Mouse (Mus musculus): ENCODE data around the gene Gcnt2. TPM values are rescaled to one million over a fixed set of nuclear protein-coding genes. Genes with fewer than 3 reads are reported as not detected.
A peak's percentile ranks its signal among the peaks of the same experiment; 100 is the strongest.

The Gcnt2 gene
- polyA plus RNA-seq, 1 experiment, result 18.2 TPM

- TF ChIP-seq CTCF (IDR thresholded peaks at IDR 0.05; ENCODE audit: control insufficient read depth, insufficient read depth, low read length), result no peak
- no peak for TF ChIP-seq POLR2A (IDR thresholded peaks at IDR 0.05; ENCODE audit: borderline replicate concordance, control insufficient read depth, low read depth, low read length)
- 51% methylated on average over 14 of the region's 14 CpGs for WGBS
- Histone ChIP-seq H3K4me1 (ENCODE audit: control insufficient read depth, insufficient read depth, low read length) (no peaks in the 10 kb centered on the region; the same call in none of the 2 replicates), H3K4me3 (replicated peaks; ENCODE audit: control insufficient read depth, low read depth, low read length) (no peak overlapping the region), H3K27ac (ENCODE audit: control insufficient read depth, insufficient read depth, low read depth, low read length, poor library complexity) (no peak overlapping the region)
Observed at GRCm38 (mm10) chr13:40913395-40914018, 54.0 kb downstream of the Gcnt2 start.

- WGBS, result 11% methylated on average over 4 of the region's 4 CpGs
- TF ChIP-seq CTCF (IDR thresholded peaks at IDR 0.05; ENCODE audit: control insufficient read depth, insufficient read depth, low read length), result no peak
- TF ChIP-seq POLR2A (IDR thresholded peaks at IDR 0.05; ENCODE audit: borderline replicate concordance, control insufficient read depth, low read depth, low read length), result no peak
- Histone ChIP-seq H3K27ac (ENCODE audit: control insufficient read depth, insufficient read depth, low read depth, low read length, poor library complexity) (no peak overlapping the region), H3K4me3 (replicated peaks; ENCODE audit: control insufficient read depth, low read depth, low read length) (no peak overlapping the region), H3K4me1 (ENCODE audit: control insufficient read depth, insufficient read depth, low read length) (no peaks in the 10 kb centered on the region; the same call in none of the 2 replicates)
Observed at GRCm38 (mm10) chr13:40914053-40914585, 54.6 kb downstream of the Gcnt2 start.

- H3K27ac ChIP-seq (ENCODE audit: control insufficient read depth, insufficient read depth, low read depth, low read length, poor library complexity), result no peak overlapping the region
- H3K4me3 ChIP-seq (replicated peaks; ENCODE audit: control insufficient read depth, low read depth, low read length), result no peak overlapping the region
- no peak for TF ChIP-seq CTCF (IDR thresholded peaks at IDR 0.05; ENCODE audit: control insufficient read depth, insufficient read depth, low read length)
- no peak for TF ChIP-seq POLR2A (IDR thresholded peaks at IDR 0.05; ENCODE audit: borderline replicate concordance, control insufficient read depth, low read depth, low read length)
- H3K4me1 ChIP-seq (ENCODE audit: control insufficient read depth, insufficient read depth, low read length), result peaks cover 4% of the 10 kb centered on the region
- WGBS, result 17% methylated on average over 21 of the region's 21 CpGs
Observed at GRCm38 (mm10) chr13:40916321-40917160, 57.0 kb downstream of the Gcnt2 start.

- peak overlapping the region; percentile 63 for H3K4me3 ChIP-seq (replicated peaks; ENCODE audit: control insufficient read depth, low read depth, low read length)
- no peak for TF ChIP-seq CTCF (IDR thresholded peaks at IDR 0.05; ENCODE audit: control insufficient read depth, insufficient read depth, low read length)
- TF ChIP-seq POLR2A (IDR thresholded peaks at IDR 0.05; ENCODE audit: borderline replicate concordance, control insufficient read depth, low read depth, low read length), result no peak
- H3K4me1 ChIP-seq (ENCODE audit: control insufficient read depth, insufficient read depth, low read length), result peaks cover 4% of the 10 kb centered on the region
- WGBS, result 1% methylated on average over 38 of the region's 38 CpGs
- H3K27ac ChIP-seq (ENCODE audit: control insufficient read depth, insufficient read depth, low read depth, low read length, poor library complexity), result peak overlapping the region; percentile 50
Observed at GRCm38 (mm10) chr13:40917161-40918091, 57.9 kb downstream of the Gcnt2 start.

GRCm38 (mm10) chr13:40921326-40922059 lies 61.9 kb downstream of the Gcnt2 start:
- no peak for TF ChIP-seq POLR2A (IDR thresholded peaks at IDR 0.05; ENCODE audit: borderline replicate concordance, control insufficient read depth, low read depth, low read length)
- no peak overlapping the region for H3K4me3 ChIP-seq (replicated peaks; ENCODE audit: control insufficient read depth, low read depth, low read length)
- 8% methylated on average over 8 of the region's 8 CpGs for WGBS
- H3K4me1 ChIP-seq (ENCODE audit: control insufficient read depth, insufficient read depth, low read length), result peaks cover 4% of the 10 kb centered on the region
- peak overlapping the region; percentile 14; the same call in 1 of the 2 replicates for H3K27ac ChIP-seq (ENCODE audit: control insufficient read depth, insufficient read depth, low read depth, low read length, poor library complexity)

- 4% methylated on average over 11 of the region's 11 CpGs for WGBS
- TF ChIP-seq POLR2A (IDR thresholded peaks at IDR 0.05; ENCODE audit: borderline replicate concordance, control insufficient read depth, low read depth, low read length), result no peak
- TF ChIP-seq CTCF (IDR thresholded peaks at IDR 0.05; ENCODE audit: control insufficient read depth, insufficient read depth, low read length), result no peak
- peak overlapping the region; percentile 2 for H3K4me3 ChIP-seq (replicated peaks; ENCODE audit: control insufficient read depth, low read depth, low read length)
- H3K4me1 ChIP-seq (ENCODE audit: control insufficient read depth, insufficient read depth, low read length), result peaks cover 4% of the 10 kb centered on the region; the same call in 1 of the 2 replicates
- H3K27ac ChIP-seq (ENCODE audit: control insufficient read depth, insufficient read depth, low read depth, low read length, poor library complexity), result peak overlapping the region; percentile 77
Observed at GRCm38 (mm10) chr13:40922311-40922877, 62.8 kb downstream of the Gcnt2 start.

- Histone ChIP-seq H3K4me3 (replicated peaks; ENCODE audit: control insufficient read depth, low read depth, low read length) (no peak overlapping the region), H3K4me1 (ENCODE audit: control insufficient read depth, insufficient read depth, low read length) (peaks cover 4% of the 10 kb centered on the region; the same call in 1 of the 2 replicates), H3K27ac (ENCODE audit: control insufficient read depth, insufficient read depth, low read depth, low read length, poor library complexity) (no peak overlapping the region)
- WGBS, result 53% methylated on average over 4 of the region's 4 CpGs
- TF ChIP-seq CTCF (IDR thresholded peaks at IDR 0.05; ENCODE audit: control insufficient read depth, insufficient read depth, low read length), result no peak
- TF ChIP-seq POLR2A (IDR thresholded peaks at IDR 0.05; ENCODE audit: borderline replicate concordance, control insufficient read depth, low read depth, low read length), result no peak
Observed at GRCm38 (mm10) chr13:40923756-40924315, 64.3 kb downstream of the Gcnt2 start.

All from bone marrow, adult 2 months (tissue).